Mouse (Mus musculus) spleen, adult 2 months (tissue): Measurements from ENCODE around the gene Vav2.

ENCODE experiments used
- CTCF ChIP-seq: fragments of 200-500 bp; IDR thresholded peaks from 2 replicates; pipeline ENCODE4 v1.5.1; 2011; ENCODE audit warnings: mild to moderate bottlenecking, inconsistent platforms; ENCODE audit not compliant: insufficient read depth, insufficient read length, insufficient replicate concordance; ENCODE audit errors: extremely low read depth
- POLR2A ChIP-seq: fragments of 200-500 bp; IDR thresholded peaks from 2 replicates; pipeline ENCODE4 v1.6.1; 2011; ENCODE audit warnings: low read depth, low read length, inconsistent platforms

- TF ChIP-seq POLR2A, result no peak
- no peak for TF ChIP-seq CTCF
These were observed 30.0 kb downstream of the Vav2 start for GRCm38 (mm10) chr2:27396656-27397440.
